Mouse (Mus musculus) hindbrain, embryonic 12.5 days (tissue): ENCODE results near the gene Sox10. TPM values are rescaled to one million over a fixed set of nuclear protein-coding genes. Genes with fewer than 3 reads are reported as not detected.

ENCODE experiments used
- ATAC-seq: fragments of 200-750 bp; cut with Nextera tagmentation; 2 replicates; pipeline ENCODE4 v1.8.0; 2017; ENCODE audit warnings: moderate TSS enrichment; ENCODE audit not compliant: low FRiP score
- H3K27ac ChIP-seq: fragments of 300-500 bp; sonication (generic); 2 replicates; pipeline ENCODE4 v1.5.1; 2016; ENCODE audit warnings: mild to moderate bottlenecking
- H3K27me3 ChIP-seq: fragments of 300-500 bp; sonication (generic); 2 replicates; pipeline ENCODE4 v1.6.1; 2016; ENCODE audit warnings: mild to moderate bottlenecking
- H3K36me3 ChIP-seq: fragments of 300-500 bp; sonication (generic); 2 replicates; pipeline ENCODE4 v1.6.1; 2016; ENCODE audit warnings: mild to moderate bottlenecking
- H3K4me1 ChIP-seq: fragments of 300-500 bp; sonication (generic); 2 replicates; pipeline ENCODE4 v1.6.1; 2016
- H3K4me2 ChIP-seq: fragments of 300-500 bp; sonication (generic); replicated peaks from 2 replicates; pipeline ENCODE4 v1.6.1; 2016; ENCODE audit warnings: mild to moderate bottlenecking
- H3K4me3 ChIP-seq: fragments of 300-500 bp; sonication (generic); 2 replicates; pipeline ENCODE4 v1.5.1; 2016; ENCODE audit warnings: mild to moderate bottlenecking
- H3K9ac ChIP-seq: fragments of 300-500 bp; sonication (generic); 2 replicates; pipeline ENCODE4 v1.6.1; 2016; ENCODE audit warnings: mild to moderate bottlenecking, moderate library complexity
- H3K9me3 ChIP-seq: fragments of 300-500 bp; sonication (generic); replicated peaks from 2 replicates; pipeline ENCODE4 v1.6.1; 2016; ENCODE audit warnings: mild to moderate bottlenecking
- WGBS: fragments of 180-500 bp; shearing (Covaris S2); methylation state at CpG from one replicate; pipeline ENCODE4 v1.1.7; 2016; 5-methylcytosine and 5-hydroxymethylcytosine counted together
- polyA plus RNA-seq: library from polyadenylated mRNA; unstranded; fragments of >200 nt; fragmentation: Nextera tagmentation; extraction: Ambion mirVana; gene quantifications from 2 replicates; pipeline ENCODE4 v1.2.1, GENCODE M21; 2016

Sox10 gene
- polyA plus RNA-seq, 1 experiment from 2014 or later: 19.5 TPM

DNA sequence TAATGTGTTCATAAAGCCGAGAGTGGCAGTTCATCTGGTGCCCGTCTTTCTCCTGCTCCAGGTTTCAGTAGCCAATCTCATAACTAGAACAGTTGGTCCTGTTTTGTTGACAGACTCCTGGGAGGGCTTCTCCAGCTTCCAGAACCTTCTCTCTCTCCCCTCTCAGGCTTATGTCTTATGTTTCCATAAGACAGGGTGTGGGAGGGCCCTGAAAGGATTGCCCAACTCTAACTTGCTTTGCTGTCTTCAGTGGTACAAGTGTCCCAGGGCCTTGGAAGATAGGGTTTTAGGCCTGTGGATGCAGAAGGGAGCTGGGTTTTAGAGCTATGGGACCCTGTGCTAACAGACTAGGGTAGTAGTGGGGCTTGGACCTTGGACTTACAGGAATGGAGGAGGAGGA, 54.5 kb downstream of the Sox10 start:
- peak overlapping the region; percentile 93 for H3K9ac ChIP-seq
- peaks cover 16% of the 10 kb centered on the region for H3K36me3 ChIP-seq
- H3K9me3 ChIP-seq: no peaks in the 10 kb centered on the region
- H3K4me2 ChIP-seq: peak overlapping the region; percentile 97
- peak overlapping the region; percentile 92 for H3K4me3 ChIP-seq
- ATAC-seq: no peak
- H3K27me3 ChIP-seq: 0 out of 2 replicates have a peak, but pooled peaks cover 9% of the 10 kb centered on the region
- no peak overlapping the region for H3K27ac ChIP-seq
- H3K4me1 ChIP-seq: peaks cover 28% of the 10 kb centered on the region
- 93% methylated on average over 2 of the region's 2 CpGs for WGBS

DNA sequence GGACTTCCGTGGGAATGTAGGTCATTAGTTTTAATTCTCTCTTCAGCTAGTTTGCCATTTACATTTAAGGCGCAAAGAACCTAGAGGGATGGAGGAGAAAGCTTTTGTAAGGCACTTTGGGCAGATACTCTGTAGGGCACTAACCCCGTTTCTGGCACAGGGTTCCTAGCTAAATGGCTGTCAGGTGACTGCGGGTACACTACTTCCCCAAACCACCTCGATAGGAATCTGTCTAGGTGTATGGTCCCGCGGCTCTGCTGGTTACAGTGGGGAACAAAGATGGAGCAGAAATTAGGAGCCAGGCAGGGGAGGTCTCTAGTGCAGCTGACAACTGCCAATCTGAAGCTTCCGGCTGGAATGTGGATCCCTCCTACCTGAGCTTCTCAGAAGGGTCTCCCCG, 55.0 kb downstream of the Sox10 start:
- peaks cover 11% of the 10 kb centered on the region for H3K36me3 ChIP-seq
- 16% methylated on average over 9 of the region's 9 CpGs for WGBS
- H3K27me3 ChIP-seq: 0 out of 2 replicates have a peak, but pooled peaks cover 9% of the 10 kb centered on the region
- no peak for ATAC-seq
- no peaks in the 10 kb centered on the region for H3K9me3 ChIP-seq
- H3K4me3 ChIP-seq: peak overlapping the region; percentile 92
- no peak overlapping the region for H3K27ac ChIP-seq
- H3K4me2 ChIP-seq: peak overlapping the region; percentile 97
- peaks cover 28% of the 10 kb centered on the region for H3K4me1 ChIP-seq
- peak overlapping the region; percentile 93 for H3K9ac ChIP-seq

DNA sequence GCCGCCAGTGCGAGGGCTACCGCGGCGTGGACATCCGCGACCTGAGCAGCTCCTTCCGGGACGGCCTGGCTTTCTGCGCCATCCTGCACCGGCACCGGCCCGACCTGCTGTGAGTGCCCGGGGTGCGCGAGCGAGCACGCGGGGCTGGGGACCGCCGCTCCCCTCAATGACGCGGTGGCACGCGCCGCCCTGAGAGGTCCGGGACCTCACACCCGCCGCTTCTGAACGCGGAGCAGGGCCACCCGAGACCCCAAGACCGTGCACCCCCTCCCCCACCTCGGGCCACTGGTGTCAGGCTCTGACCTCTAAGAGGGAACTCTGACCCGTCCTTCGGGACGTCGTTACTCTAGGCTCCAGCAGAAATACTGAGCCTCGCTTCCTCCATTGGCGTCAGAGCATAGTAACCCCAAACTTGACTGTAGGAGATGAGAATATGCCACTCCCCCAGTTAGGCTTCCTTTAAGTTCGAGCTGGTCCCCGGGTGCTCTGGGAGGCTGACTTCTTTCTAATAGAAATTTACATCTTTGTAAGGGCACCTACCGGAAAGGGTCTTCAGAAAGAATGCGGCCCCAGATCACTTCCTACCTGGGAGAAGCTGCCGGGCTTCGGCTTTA, 55.6 kb downstream of the Sox10 start:
- H3K4me2 ChIP-seq: peak overlapping the region; percentile 97
- H3K9ac ChIP-seq: peak overlapping the region; percentile 93
- H3K27ac ChIP-seq: peak overlapping the region; percentile 80
- peak; percentile 41; the same call in 1 of the 2 replicates for ATAC-seq
- peaks cover 28% of the 10 kb centered on the region for H3K4me1 ChIP-seq
- H3K36me3 ChIP-seq: peaks cover 5% of the 10 kb centered on the region; the same call in 1 of the 2 replicates
- H3K27me3 ChIP-seq: 0 out of 2 replicates have a peak, but pooled peaks cover 9% of the 10 kb centered on the region
- H3K4me3 ChIP-seq: peak overlapping the region; percentile 92
- 2% methylated on average over 42 of the region's 46 CpGs for WGBS
- H3K9me3 ChIP-seq: no peaks in the 10 kb centered on the region

DNA sequence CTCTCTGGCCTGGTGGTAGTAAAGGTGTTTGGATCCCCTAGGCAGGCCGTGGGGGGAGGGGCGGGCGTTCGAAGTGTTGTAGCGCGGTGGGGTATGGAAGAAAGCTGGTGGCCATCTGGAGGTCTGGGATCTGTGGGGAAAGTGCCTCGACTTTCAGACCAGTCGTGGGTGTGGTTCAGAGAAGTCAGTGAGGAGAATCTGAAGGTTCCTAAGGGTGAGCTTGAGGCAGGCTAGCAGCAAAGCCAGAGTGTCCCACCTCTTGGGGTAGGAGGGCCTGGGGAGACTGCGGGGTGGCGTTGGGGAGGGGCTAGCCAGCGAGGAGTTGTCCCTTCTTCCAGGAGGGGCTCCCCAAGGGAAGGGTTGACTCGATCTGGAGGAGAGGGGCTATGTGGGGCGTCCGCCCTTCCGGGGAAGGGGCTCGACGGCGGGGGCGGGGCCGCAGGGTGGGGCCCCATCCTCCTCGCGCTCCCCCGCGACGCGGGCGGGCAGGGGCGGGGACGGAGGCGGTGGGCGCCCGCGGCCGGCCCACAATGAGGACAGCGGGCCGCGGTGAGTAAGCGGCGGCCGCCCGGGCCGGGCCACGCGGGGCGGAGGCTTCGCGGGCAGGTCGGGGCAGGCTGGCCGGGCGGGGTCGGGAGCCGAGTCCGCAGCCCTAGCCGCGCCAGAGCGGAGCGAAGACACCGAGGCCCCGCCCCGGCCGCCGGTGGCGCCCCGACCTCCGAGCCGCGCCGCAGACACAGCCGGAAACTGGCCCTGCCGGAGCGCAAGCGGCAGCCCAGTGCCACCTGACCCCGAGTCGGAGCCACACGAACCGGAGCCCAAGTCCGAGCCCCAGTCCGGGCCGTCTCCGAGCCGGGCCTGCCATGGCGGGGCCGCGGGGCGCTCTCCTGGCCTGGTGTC, 56.4 kb downstream of the Sox10 start, which contains the start of gene Micall1:
TSS of gene Micall1 (plus strand) at position 478 of the 900 bp plus-strand sequence.
- H3K4me2 ChIP-seq: peak within 1 kb of the TSS; percentile 97
- 0 out of 2 replicates have a peak, but pooled peaks cover 9% of the 10 kb centered on the region for H3K27me3 ChIP-seq
- H3K36me3 ChIP-seq: 0 out of 2 replicates have a peak, but pooled peaks cover 5% of the 10 kb centered on the region
- no peaks in the 10 kb centered on the region for H3K9me3 ChIP-seq
- H3K27ac ChIP-seq: peak within 1 kb of the TSS; percentile 80
- peak; percentile 81 for ATAC-seq
- WGBS: 2% methylated on average over 76 of the region's 85 CpGs
- H3K4me3 ChIP-seq: peak within 1 kb of the TSS; percentile 92
- peaks cover 28% of the 10 kb centered on the region for H3K4me1 ChIP-seq
- peak within 1 kb of the TSS; percentile 93 for H3K9ac ChIP-seq

DNA sequence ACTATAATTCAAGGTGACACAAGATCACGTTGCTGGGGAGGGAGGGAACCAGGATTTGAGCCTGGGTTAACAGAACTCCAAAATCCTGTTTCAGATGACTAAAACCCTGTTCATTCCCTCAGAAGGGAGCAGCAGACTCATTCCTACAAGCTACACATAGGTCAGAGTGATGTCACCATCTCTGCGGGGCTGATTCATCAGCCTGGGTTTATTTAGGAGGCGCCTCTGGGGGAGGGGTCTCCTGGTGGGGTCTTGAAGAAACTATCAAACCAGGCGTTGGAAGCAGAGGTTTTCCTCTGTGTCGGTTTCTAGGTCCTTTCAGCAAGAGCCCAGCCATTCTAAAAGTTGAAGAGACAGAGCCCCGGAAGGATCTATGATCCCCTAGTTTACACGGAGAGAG, 57.1 kb downstream of the Sox10 start:
- Histone ChIP-seq H3K4me3 (peak overlapping the region; percentile 92), H3K27me3 (0 out of 2 replicates have a peak, but pooled peaks cover 9% of the 10 kb centered on the region), H3K4me2 (peak overlapping the region; percentile 97), H3K9me3 (no peaks in the 10 kb centered on the region), H3K4me1 (peaks cover 28% of the 10 kb centered on the region), H3K27ac (no peak overlapping the region), H3K9ac (peak overlapping the region; percentile 93; the same call in 1 of the 2 replicates), H3K36me3 (0 out of 2 replicates have a peak, but pooled peaks cover 3% of the 10 kb centered on the region)
- 20% methylated on average over 7 of the region's 7 CpGs for WGBS
- no peak for ATAC-seq

DNA sequence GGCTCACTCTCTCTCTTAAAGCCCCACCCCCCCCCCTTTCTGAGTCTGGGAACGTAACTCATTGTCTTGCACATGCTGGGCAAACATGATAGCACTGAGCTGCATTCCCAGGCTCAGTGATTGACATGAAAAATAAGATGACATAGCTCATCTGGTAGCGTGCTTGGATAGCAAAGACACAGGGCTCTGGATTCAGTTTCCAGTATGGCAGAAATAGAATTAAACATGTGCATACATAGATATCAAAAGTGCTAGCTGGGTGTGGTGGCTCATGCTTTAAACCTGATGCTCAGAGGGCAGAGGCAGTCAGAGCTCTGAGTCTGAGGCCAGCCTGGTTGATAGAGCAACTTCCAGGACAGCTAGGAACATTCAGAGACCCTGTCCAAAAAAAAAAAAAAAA, 59.2 kb downstream of the Sox10 start:
- Histone ChIP-seq H3K36me3 (no peaks in the 10 kb centered on the region), H3K4me1 (peaks cover 23% of the 10 kb centered on the region), H3K9me3 (no peaks in the 10 kb centered on the region), H3K4me2 (no peak overlapping the region), H3K4me3 (no peak overlapping the region), H3K9ac (no peak overlapping the region), H3K27me3 (0 out of 2 replicates have a peak, but pooled peaks cover 7% of the 10 kb centered on the region), H3K27ac (no peak overlapping the region)
- ATAC-seq: no peak
- WGBS: 42% methylated on average over 2 of the region's 2 CpGs

Other genes with a start within 250 kb of the Sox10 start
- gene Lgals1, start 238.5 kb downstream of the Sox10 start, polyA plus RNA-seq: 569 and 595 TPM in 2 replicates
- 53.8 and 60.0 TPM in 2 replicates for gene Nol12, start 230.3 kb downstream of the Sox10 start, polyA plus RNA-seq
- 44.7 and 52.4 TPM in 2 replicates for gene Triobp, start 217.5 kb downstream of the Sox10 start, polyA plus RNA-seq
- 456 and 488 TPM in 2 replicates for gene H1f0, start 136.8 kb downstream of the Sox10 start, polyA plus RNA-seq
- not detected in 2 replicates for gene Galr3, start 123.4 kb downstream of the Sox10 start, polyA plus RNA-seq
- 56.8 and 60.3 TPM in 2 replicates for gene Ankrd54, start 102.3 kb downstream of the Sox10 start, polyA plus RNA-seq
- gene Eif3l, start 90.1 kb downstream of the Sox10 start, polyA plus RNA-seq: 190 and 196 TPM in 2 replicates
- gene Micall1, start 56.3 kb downstream of the Sox10 start, polyA plus RNA-seq: 12.4 and 16.3 TPM in 2 replicates
- 298 and 337 TPM in 2 replicates for gene Polr2f, start 24.2 kb downstream of the Sox10 start, polyA plus RNA-seq
- 13.4 and 15.8 TPM in 2 replicates for gene 1700088E04Rik, start 24.0 kb downstream of the Sox10 start, polyA plus RNA-seq
- 67.1 and 72.6 TPM in 2 replicates for gene Pick1, start 63.9 kb upstream of the Sox10 start, polyA plus RNA-seq
- 1.0 TPM in 2 replicates for gene Gm49486, start 64.2 kb upstream of the Sox10 start, polyA plus RNA-seq
- gene Slc16a8, start 89.5 kb upstream of the Sox10 start, polyA plus RNA-seq: 0.36 and 0.66 TPM in 2 replicates
- 0.92 and 4.1 TPM in 2 replicates for gene Baiap2l2, start 120.3 kb upstream of the Sox10 start, polyA plus RNA-seq
- gene Pla2g6, start 163.2 kb upstream of the Sox10 start, polyA plus RNA-seq: 36.5 and 38.9 TPM in 2 replicates
- gene Maff, start 181.4 kb upstream of the Sox10 start, polyA plus RNA-seq: 1.4 and 1.5 TPM in 2 replicates
- gene Tmem184b, start 238.3 kb upstream of the Sox10 start, polyA plus RNA-seq: 46.2 and 52.0 TPM in 2 replicates